Mouse (Mus musculus) c-Kit-positive CD71-positive TER-119-positive erythroid progenitor cells, embryonic 14.5 days (primary cell): ENCODE results near the gene Clec2g.

Experiments used
- DNase-seq: peaks from one replicate; pipeline ENCODE4 v3.0.0-alpha.2; 2013; ENCODE audit warnings: low spot score

Clec2g gene

GRCm38 (mm10) chr6:129013762-129014276, 79.6 kb downstream of the Clec2g start:
- DNase-seq, result no peak

- DNase-seq, result no peak
Measured at GRCm38 (mm10) chr6:129014399-129014798, 80.2 kb downstream of the Clec2g start.

GRCm38 (mm10) chr6:129027451-129028248, 93.5 kb downstream of the Clec2g start:
- no peak for DNase-seq

- DNase-seq, result no peak
Measured at GRCm38 (mm10) chr6:129030175-129030824, 96.1 kb downstream of the Clec2g start.

GRCm38 (mm10) chr6:129030964-129031363, 96.8 kb downstream of the Clec2g start:
- no peak for DNase-seq

GRCm38 (mm10) chr6:129033397-129033796, 99.2 kb downstream of the Clec2g start:
- DNase-seq, result no peak
